Mouse (Mus musculus): ENCODE measurements around the gene Tmem9b. TPM values are rescaled to one million over a fixed set of nuclear protein-coding genes. Genes with fewer than 3 reads are reported as not detected.
A peak's percentile ranks its signal among the peaks of the same experiment; 100 is the strongest.

The Tmem9b gene
- polyA plus RNA-seq, 1 experiment from 2014 or later = 168 TPM

- peak within 1 kb of the TSS; percentile 35 for H3K9ac ChIP-seq (replicated peaks; ENCODE audit: low read depth, low read length)
- no peaks in the 10 kb centered on the region for H3K27me3 ChIP-seq (ENCODE audit: control insufficient read depth, insufficient read depth, low read length)
- H3K4me2 ChIP-seq (ENCODE audit: low read depth, low read length) = peak within 1 kb of the TSS; percentile 62
- no peaks in the 10 kb centered on the region for H3K9me3 ChIP-seq (ENCODE audit: control insufficient read depth, low read length)
- no peak within 1 kb of the TSS for H3K27ac ChIP-seq (ENCODE audit: low read depth, low read length)
- peak; percentile 98 for ATAC-seq (ENCODE audit: low read depth)
- H3K4me3 ChIP-seq (ENCODE audit: low read depth, low read length) = peak within 1 kb of the TSS; percentile 67
- H3K36me3 ChIP-seq (ENCODE audit: control insufficient read depth, insufficient read depth, low read length) = no peaks in the 10 kb centered on the region
- H3K4me1 ChIP-seq (ENCODE audit: control insufficient read depth, insufficient read depth, low read length) = no peaks in the 10 kb centered on the region
- under 1% methylated on average over 60 of the region's 61 CpGs for WGBS
Observed at GRCm38 (mm10) chr7:109703190-109704015, 49.3 kb downstream of the Tmem9b start, which contains the start of the genes St5 and Akip1. Gene St5, minus strand, starts transcription at chr7:109703605. Gene Akip1, plus strand, starts transcription at chr7:109703690.

- H3K4me2 ChIP-seq (ENCODE audit: low read depth, low read length) = peak overlapping the region; percentile 62; the same call in 1 of the 2 replicates
- ATAC-seq (ENCODE audit: low read depth) = no peak
- no peak overlapping the region for H3K4me3 ChIP-seq (ENCODE audit: low read depth, low read length)
- no peaks in the 10 kb centered on the region for H3K27me3 ChIP-seq (ENCODE audit: control insufficient read depth, insufficient read depth, low read length)
- H3K27ac ChIP-seq (ENCODE audit: low read depth, low read length) = no peak overlapping the region
- no peak overlapping the region for H3K9ac ChIP-seq (replicated peaks; ENCODE audit: low read depth, low read length)
- no peaks in the 10 kb centered on the region for H3K9me3 ChIP-seq (ENCODE audit: control insufficient read depth, low read length)
- WGBS = 37% methylated on average over 4 of the region's 4 CpGs
- H3K4me1 ChIP-seq (ENCODE audit: control insufficient read depth, insufficient read depth, low read length) = no peaks in the 10 kb centered on the region
- no peaks in the 10 kb centered on the region for H3K36me3 ChIP-seq (ENCODE audit: control insufficient read depth, insufficient read depth, low read length)
Observed at GRCm38 (mm10) chr7:109702721-109703120, 50.0 kb downstream of the Tmem9b start.

- H3K36me3 ChIP-seq (ENCODE audit: control insufficient read depth, insufficient read depth, low read length) = no peaks in the 10 kb centered on the region
- no peak overlapping the region for H3K9ac ChIP-seq (replicated peaks; ENCODE audit: low read depth, low read length)
- H3K9me3 ChIP-seq (ENCODE audit: control insufficient read depth, low read length) = no peaks in the 10 kb centered on the region
- no peak overlapping the region for H3K4me3 ChIP-seq (ENCODE audit: low read depth, low read length)
- no peak for ATAC-seq (ENCODE audit: low read depth)
- no peak overlapping the region for H3K4me2 ChIP-seq (ENCODE audit: low read depth, low read length)
- no peaks in the 10 kb centered on the region for H3K27me3 ChIP-seq (ENCODE audit: control insufficient read depth, insufficient read depth, low read length)
- no peak overlapping the region for H3K27ac ChIP-seq (ENCODE audit: low read depth, low read length)
- H3K4me1 ChIP-seq (ENCODE audit: control insufficient read depth, insufficient read depth, low read length) = no peaks in the 10 kb centered on the region
Observed at GRCm38 (mm10) chr7:109700213-109700612, 52.5 kb downstream of the Tmem9b start.

- H3K4me3 ChIP-seq (ENCODE audit: low read depth, low read length) = no peak overlapping the region
- no peaks in the 10 kb centered on the region for H3K27me3 ChIP-seq (ENCODE audit: control insufficient read depth, insufficient read depth, low read length)
- ATAC-seq (ENCODE audit: low read depth) = no peak
- H3K36me3 ChIP-seq (ENCODE audit: control insufficient read depth, insufficient read depth, low read length) = no peaks in the 10 kb centered on the region
- 90% methylated on average over 10 of the region's 10 CpGs for WGBS
- no peak overlapping the region for H3K9ac ChIP-seq (replicated peaks; ENCODE audit: low read depth, low read length)
- H3K9me3 ChIP-seq (ENCODE audit: control insufficient read depth, low read length) = no peaks in the 10 kb centered on the region
- H3K4me1 ChIP-seq (ENCODE audit: control insufficient read depth, insufficient read depth, low read length) = no peaks in the 10 kb centered on the region
- no peak overlapping the region for H3K27ac ChIP-seq (ENCODE audit: low read depth, low read length)
- no peak overlapping the region for H3K4me2 ChIP-seq (ENCODE audit: low read depth, low read length)
Observed at GRCm38 (mm10) chr7:109695339-109695726, 57.3 kb downstream of the Tmem9b start.

- Histone ChIP-seq H3K4me2 (ENCODE audit: low read depth, low read length) (no peak overlapping the region), H3K4me3 (ENCODE audit: low read depth, low read length) (no peak overlapping the region)
Observed at GRCm38 (mm10) chr7:109694576-109695338, 57.9 kb downstream of the Tmem9b start.

GRCm38 (mm10) chr7:109690961-109691360 lies 61.7 kb downstream of the Tmem9b start:
- WGBS = 87% methylated on average over 5 of the region's 5 CpGs
- Histone ChIP-seq H3K4me3 (ENCODE audit: low read depth, low read length) (no peak overlapping the region), H3K27ac (ENCODE audit: low read depth, low read length) (no peak overlapping the region), H3K4me2 (ENCODE audit: low read depth, low read length) (no peak overlapping the region), H3K27me3 (ENCODE audit: control insufficient read depth, insufficient read depth, low read length) (no peaks in the 10 kb centered on the region), H3K36me3 (ENCODE audit: control insufficient read depth, insufficient read depth, low read length) (no peaks in the 10 kb centered on the region), H3K9ac (replicated peaks; ENCODE audit: low read depth, low read length) (no peak overlapping the region), H3K4me1 (ENCODE audit: control insufficient read depth, insufficient read depth, low read length) (no peaks in the 10 kb centered on the region), H3K9me3 (ENCODE audit: control insufficient read depth, low read length) (no peaks in the 10 kb centered on the region)
- ATAC-seq (ENCODE audit: low read depth) = no peak

More at GRCm38 (mm10) chr7:109694576-109695338, 57.9 kb downstream of the Tmem9b start:
- Histone ChIP-seq H3K4me1 (ENCODE audit: control insufficient read depth, insufficient read depth, low read length) (no peaks in the 10 kb centered on the region), H3K9ac (replicated peaks; ENCODE audit: low read depth, low read length) (no peak overlapping the region), H3K27ac (ENCODE audit: low read depth, low read length) (no peak overlapping the region), H3K27me3 (ENCODE audit: control insufficient read depth, insufficient read depth, low read length) (no peaks in the 10 kb centered on the region), H3K36me3 (ENCODE audit: control insufficient read depth, insufficient read depth, low read length) (no peaks in the 10 kb centered on the region), H3K9me3 (ENCODE audit: control insufficient read depth, low read length) (no peaks in the 10 kb centered on the region)
- ATAC-seq (ENCODE audit: low read depth) = no peak
- 80% methylated on average over 13 of the region's 13 CpGs for WGBS

GRCm38 (mm10) chr7:109690101-109690500 lies 62.6 kb downstream of the Tmem9b start:
- no peak overlapping the region for H3K4me3 ChIP-seq (ENCODE audit: low read depth, low read length)
- H3K4me2 ChIP-seq (ENCODE audit: low read depth, low read length) = no peak overlapping the region
- H3K36me3 ChIP-seq (ENCODE audit: control insufficient read depth, insufficient read depth, low read length) = no peaks in the 10 kb centered on the region
- H3K9me3 ChIP-seq (ENCODE audit: control insufficient read depth, low read length) = no peaks in the 10 kb centered on the region
- H3K4me1 ChIP-seq (ENCODE audit: control insufficient read depth, insufficient read depth, low read length) = no peaks in the 10 kb centered on the region
- 96% methylated on average over 3 of the region's 3 CpGs for WGBS
- no peak overlapping the region for H3K27ac ChIP-seq (ENCODE audit: low read depth, low read length)
- no peak for ATAC-seq (ENCODE audit: low read depth)
- H3K27me3 ChIP-seq (ENCODE audit: control insufficient read depth, insufficient read depth, low read length) = no peaks in the 10 kb centered on the region
- no peak overlapping the region for H3K9ac ChIP-seq (replicated peaks; ENCODE audit: low read depth, low read length)

GRCm38 (mm10) chr7:109686585-109687128 lies 66.0 kb downstream of the Tmem9b start:
- Histone ChIP-seq H3K4me2 (ENCODE audit: low read depth, low read length) (no peak overlapping the region), H3K9me3 (ENCODE audit: control insufficient read depth, low read length) (no peaks in the 10 kb centered on the region), H3K36me3 (ENCODE audit: control insufficient read depth, insufficient read depth, low read length) (no peaks in the 10 kb centered on the region), H3K27me3 (ENCODE audit: control insufficient read depth, insufficient read depth, low read length) (no peaks in the 10 kb centered on the region), H3K27ac (ENCODE audit: low read depth, low read length) (no peak overlapping the region), H3K4me3 (ENCODE audit: low read depth, low read length) (no peak overlapping the region), H3K4me1 (ENCODE audit: control insufficient read depth, insufficient read depth, low read length) (no peaks in the 10 kb centered on the region), H3K9ac (replicated peaks; ENCODE audit: low read depth, low read length) (no peak overlapping the region)
- 62% methylated on average over 9 of the region's 9 CpGs for WGBS
- no peak for ATAC-seq (ENCODE audit: low read depth)

Data from neural tube, embryonic 14.5 days (tissue).